In the genomic region with DNA sequence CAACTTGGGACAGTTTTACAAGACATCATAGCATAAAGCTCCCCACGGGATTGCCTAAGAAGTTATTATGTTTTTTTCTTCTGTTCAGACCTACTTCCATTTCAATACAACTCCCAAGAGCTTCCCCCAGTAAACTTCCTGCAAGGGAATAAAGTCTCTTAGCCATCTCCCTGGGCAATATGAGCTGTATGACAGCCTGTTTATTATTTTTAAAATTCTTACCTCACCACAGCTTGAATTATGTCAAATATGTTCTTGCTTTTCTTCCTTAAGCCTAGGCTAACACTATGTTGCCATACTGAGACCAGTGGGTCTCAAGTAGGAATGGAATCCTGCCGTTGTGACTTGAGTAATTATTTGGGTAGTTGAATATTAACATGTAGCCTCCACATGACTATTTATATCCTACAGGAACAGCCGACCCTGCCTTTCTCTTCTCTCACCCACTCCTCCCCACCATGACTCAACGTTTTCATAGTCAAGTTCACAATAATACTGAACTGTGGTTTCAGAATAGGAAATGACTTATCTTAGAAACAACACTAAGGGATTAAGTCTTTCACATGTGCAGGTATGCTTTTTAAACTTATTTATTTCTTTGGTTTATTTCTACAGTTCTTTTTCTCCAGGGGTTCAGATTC, we compare ENCODE assay signal across 2 mouse cellular contexts.
TF ChIP-seq lines count a peak whose summit lies in the region.

No protein-coding gene starts in this region.

TF ChIP-seq in MEL, 35 proteins besides CTCF, POLR2A, EP300 and RAD21:
- no peak for TF ChIP-seq E2F4 (IDR thresholded peaks at IDR 0.05; ENCODE audit: borderline replicate concordance, low read depth, low read length)
- no peak for TF ChIP-seq JUND (IDR thresholded peaks at IDR 0.05; ENCODE audit: low read depth, low read length)
- TF ChIP-seq USF1 (IDR thresholded peaks at IDR 0.05; ENCODE audit: low read depth, low read length): no peak
- TF ChIP-seq SIN3A (IDR thresholded peaks at IDR 0.05; ENCODE audit: low read length): no peak; the same call in 1 of the 2 replicates
- peak; percentile 56; the same call in 1 of the 2 replicates for TF ChIP-seq MYC (IDR thresholded peaks at IDR 0.05; ENCODE audit: low read depth, low read length)
- 0 out of 2 replicates have a peak, but pooled peaks have one; percentile 2 for TF ChIP-seq GATA1 (IDR thresholded peaks at IDR 0.05; ENCODE audit: low read depth, low read length)
- TF ChIP-seq UBTF (IDR thresholded peaks at IDR 0.05; ENCODE audit: borderline replicate concordance, insufficient read depth, low read depth, low read length): no peak
- TF ChIP-seq CHD2 (IDR thresholded peaks at IDR 0.05; ENCODE audit: low read length): no peak
- TF ChIP-seq MYB (IDR thresholded peaks at IDR 0.05; ENCODE audit: low read depth, low read length): no peak
- TF ChIP-seq SMC3 (IDR thresholded peaks at IDR 0.05; ENCODE audit: low read depth, low read length): no peak
- TF ChIP-seq CHD1 (IDR thresholded peaks at IDR 0.05; ENCODE audit: low read depth, low read length): no peak
- no peak for TF ChIP-seq TCF12 (IDR thresholded peaks at IDR 0.05; ENCODE audit: low read depth, low read length)
- TF ChIP-seq MAFK (IDR thresholded peaks at IDR 0.05; ENCODE audit: borderline replicate concordance, low read depth, low read length): no peak
- no peak for TF ChIP-seq MAX (IDR thresholded peaks at IDR 0.05; ENCODE audit: low read length)
- peak; percentile 14; the same call in 1 of the 2 replicates for TF ChIP-seq RCOR1 (IDR thresholded peaks at IDR 0.05; ENCODE audit: low read depth, low read length)
- TF ChIP-seq GABPA (IDR thresholded peaks at IDR 0.05; ENCODE audit: low read depth, low read length): no peak
- no peak for TF ChIP-seq POLR2AphosphoS2 (IDR thresholded peaks at IDR 0.05; ENCODE audit: low read length)
- no peak for TF ChIP-seq ZKSCAN1 (IDR thresholded peaks at IDR 0.05; ENCODE audit: low read depth, low read length)
- TF ChIP-seq ETS1 (IDR thresholded peaks at IDR 0.05; ENCODE audit: low read depth, low read length): peak; percentile 68

TF ChIP-seq in myocyte, 11 proteins besides CTCF, POLR2A, EP300 and RAD21:
- TF ChIP-seq USF1 (IDR thresholded peaks at IDR 0.05; ENCODE audit: low read depth) (peak; percentile 23), POLR2AphosphoS2 (IDR thresholded peaks at IDR 0.05; ENCODE audit: insufficient read length, low read depth) (no peak), CEBPB (IDR thresholded peaks at IDR 0.05; ENCODE audit: insufficient read depth, poor library complexity, severe bottlenecking) (peak; percentile 29; the same call in 1 of the 2 replicates)
